Mouse (Mus musculus) A20 (cell line): ENCODE measurements around the gene Nme7.

Source experiments
- DNase-seq: peaks from one replicate; pipeline ENCODE4 v3.0.0-alpha.2; 2011; ENCODE audit warnings: low read depth, low spot score

The Nme7 gene

DNA sequence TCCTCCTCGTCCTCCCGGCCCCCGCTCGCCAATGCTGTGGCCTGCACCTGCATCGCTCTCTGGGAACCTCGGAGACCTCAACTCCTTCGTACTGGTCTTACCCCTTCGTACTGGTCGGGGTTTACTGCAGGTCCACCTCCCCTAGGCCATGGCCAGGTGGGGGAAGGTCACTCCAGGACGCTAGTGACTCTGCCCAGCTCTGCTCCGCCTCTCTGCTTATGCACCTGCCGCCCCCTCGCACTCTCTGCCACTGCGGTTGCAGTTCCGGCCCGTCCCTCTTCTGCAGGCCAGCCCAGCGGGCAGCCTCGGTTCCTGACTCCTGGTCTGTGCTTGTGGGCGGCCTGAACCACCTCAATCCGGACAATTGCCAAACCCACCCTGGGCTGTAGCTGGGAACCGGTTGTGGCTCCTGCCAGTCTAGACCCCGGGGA, 154.7 kb downstream of the Nme7 start:
- no peak for DNase-seq

GRCm38 (mm10) chr1:164459127-164459905, 155.4 kb downstream of the Nme7 start:
- DNase-seq: no peak

GRCm38 (mm10) chr1:164460921-164461697, 157.2 kb downstream of the Nme7 start:
- DNase-seq: no peak

DNA sequence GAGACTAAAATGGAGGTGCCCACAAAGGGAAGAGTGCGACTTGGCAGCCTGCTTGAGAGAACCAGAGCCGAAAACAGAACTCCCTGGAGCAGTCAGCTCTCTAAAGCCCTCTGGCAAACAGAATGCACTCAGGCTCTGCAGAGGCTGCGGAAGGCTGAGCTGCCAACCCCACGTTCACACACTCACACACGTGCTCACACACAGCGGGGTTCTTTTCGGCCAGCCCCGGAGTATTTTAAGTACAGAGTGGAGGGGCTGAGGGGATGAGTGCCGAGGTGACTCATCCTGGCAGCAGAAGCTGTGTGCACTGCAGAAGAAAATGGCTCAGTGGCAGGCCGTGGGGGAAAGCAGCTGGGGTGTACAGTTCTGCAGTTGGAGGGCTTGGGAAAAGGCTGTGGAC, 157.8 kb downstream of the Nme7 start:
- DNase-seq: no peak

DNA sequence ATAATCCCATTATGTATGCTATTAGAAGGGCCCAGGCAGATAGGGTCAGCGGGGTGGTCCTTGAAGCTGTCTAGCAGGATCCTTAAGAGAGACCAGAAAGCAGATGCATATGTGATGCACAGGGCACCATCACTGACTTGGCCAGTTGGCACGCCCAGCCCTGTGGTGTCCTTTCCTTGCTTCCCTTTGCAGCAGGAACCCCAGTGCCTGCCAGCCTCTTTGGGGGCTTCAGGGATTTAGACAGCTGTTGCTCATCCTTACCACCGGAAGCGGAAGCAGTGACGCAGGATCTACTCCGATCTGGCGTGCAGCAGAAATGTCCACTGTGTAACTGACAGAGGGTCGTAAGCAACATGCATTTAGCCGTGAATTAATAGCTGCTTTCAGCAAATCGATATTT, 163.5 kb downstream of the Nme7 start:
- DNase-seq: no peak

DNA sequence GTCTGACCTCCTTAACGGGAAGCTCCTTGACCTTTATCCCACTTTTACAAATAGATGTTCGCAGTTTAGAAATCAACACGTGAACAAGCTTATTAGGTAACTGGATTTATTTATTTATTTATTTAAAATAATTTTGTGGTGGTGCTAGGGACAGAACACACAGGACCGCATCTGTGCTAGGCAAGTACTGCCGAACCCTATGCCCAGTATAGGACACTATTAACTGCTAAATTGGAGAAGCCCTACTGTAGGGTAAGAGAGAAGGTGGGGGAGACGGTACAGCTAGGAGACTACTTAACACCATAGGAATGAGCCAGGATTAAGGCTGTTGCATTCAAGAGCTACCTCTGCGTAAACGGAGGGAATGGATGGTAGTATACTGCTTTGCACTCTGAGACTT, 164.4 kb downstream of the Nme7 start:
- DNase-seq: no peak

GRCm38 (mm10) chr1:164470985-164471384, 167.1 kb downstream of the Nme7 start:
- DNase-seq: no peak

GRCm38 (mm10) chr1:164471632-164472031, 167.7 kb downstream of the Nme7 start:
- DNase-seq: no peak

DNA sequence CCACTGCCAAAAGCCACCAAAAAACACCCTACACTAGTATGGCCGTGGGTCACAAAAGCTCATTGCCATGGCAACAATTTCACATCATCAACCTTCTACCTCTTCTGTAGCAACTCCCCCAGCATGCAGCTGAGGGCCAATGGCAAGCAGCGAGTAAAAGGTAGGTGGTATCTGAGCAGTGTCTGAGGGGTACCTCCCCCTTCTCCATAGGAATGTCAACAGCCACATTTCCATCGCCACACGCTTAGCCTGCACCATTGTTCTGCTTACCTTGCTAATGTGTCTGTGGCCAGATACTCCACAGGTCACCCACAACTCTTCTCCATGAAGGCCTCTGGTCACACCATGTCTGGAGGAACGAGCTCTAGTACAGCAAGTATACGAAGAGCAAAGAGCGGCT, 169.5 kb downstream of the Nme7 start:
- DNase-seq: no peak

GRCm38 (mm10) chr1:164474310-164474709, 170.4 kb downstream of the Nme7 start:
- DNase-seq: no peak

- no peak for DNase-seq
These were observed 171.0 kb downstream of the Nme7 start for GRCm38 (mm10) chr1:164474778-164475511.

- no peak for DNase-seq
These were observed 172.0 kb downstream of the Nme7 start for GRCm38 (mm10) chr1:164475895-164476294.

GRCm38 (mm10) chr1:164480755-164481644, 177.1 kb downstream of the Nme7 start:
- DNase-seq: no peak

GRCm38 (mm10) chr1:164481645-164482354, 177.9 kb downstream of the Nme7 start:
- no peak for DNase-seq

GRCm38 (mm10) chr1:164482833-164483232, 178.9 kb downstream of the Nme7 start:
- no peak for DNase-seq

- no peak for DNase-seq
These were observed 179.8 kb downstream of the Nme7 start for GRCm38 (mm10) chr1:164483728-164484127.
